Comparison of ENCODE assay signal across 27 mouse cellular contexts in the genomic region with DNA sequence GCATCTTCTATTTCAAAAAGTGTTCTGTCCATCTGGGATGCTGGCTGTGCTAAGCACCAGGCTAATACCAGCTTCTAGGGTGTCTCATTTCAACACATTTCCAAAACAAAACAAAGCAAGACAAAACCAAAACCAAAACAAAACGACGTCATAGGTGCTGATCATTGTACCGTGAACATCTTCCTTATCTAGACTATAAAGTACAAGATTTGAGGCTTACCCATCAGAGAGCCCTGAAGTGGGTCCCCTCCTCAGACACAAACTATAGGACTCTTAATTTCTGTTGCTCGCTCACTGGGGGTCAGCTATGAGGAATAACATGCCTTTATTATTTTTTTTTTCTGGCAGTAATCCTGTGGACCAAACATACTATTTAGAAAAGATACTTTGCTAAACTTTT. TPM values are rescaled to one million over a fixed set of nuclear protein-coding genes. Genes with fewer than 3 reads are reported as not detected.
DNase-seq lines count a peak whose midpoint lies in the region; ATAC-seq and TF ChIP-seq lines count a peak whose summit lies in the region.
"Had no signal": no experiment of that assay in that cellular context is flagged by ENCODE, and none has a peak within 500 bp of the region (broad histone marks: within the 10 kb centered on the region; RNA-seq: fewer than 3 reads in every experiment).

No protein-coding gene starts in this region.

- H3K9ac ChIP-seq in CH12.LX (ENCODE audit: insufficient read depth, low read depth): peak overlapping the region; percentile 17; the same call in 1 of the 2 replicates
- H3K9ac ChIP-seq: embryonic facial prominence, embryonic 13.5 days; forebrain, embryonic 12.5 days; forebrain, embryonic 15.5 days; hindbrain, embryonic 13.5 days; intestine, embryonic 15.5 days had no signal

- intact Hi-C loops in heart, postnatal 25 days (cut with DNase I): no loop called here

- H3K27ac ChIP-seq in CH12.LX (ENCODE audit: insufficient read depth, low read depth): no peak overlapping the region
- H3K27ac ChIP-seq: embryonic facial prominence, embryonic 10.5 days; embryonic facial prominence, embryonic 13.5 days; forebrain, embryonic 12.5 days; forebrain, embryonic 15.5 days; hindbrain, embryonic 10.5 days; hindbrain, embryonic 13.5 days; intestine, embryonic 15.5 days had no signal

- ATAC-seq in neutrophil, adult 5-6 weeks (ENCODE audit: extremely low read depth, insufficient number of reproducible peaks, low FRiP score, poor library complexity, severe bottlenecking): peak; percentile 75
- ATAC-seq: CD4-positive, CD25-positive, alpha-beta regulatory T cell, adult 4 months; forebrain, embryonic 15.5 days; hindbrain, embryonic 16.5 days; intestine, embryonic 15.5 days had no signal

- peak overlapping the region; percentile 80 for H3K4me2 ChIP-seq in CH12.LX (ENCODE audit: insufficient read depth, low read depth, poor library complexity, severe bottlenecking)
- H3K4me2 ChIP-seq: embryonic facial prominence, embryonic 13.5 days; forebrain, embryonic 12.5 days; forebrain, embryonic 15.5 days; heart, embryonic 11.5 days; hindbrain, embryonic 13.5 days; intestine, embryonic 15.5 days had no signal

- peak; percentile 50 for DNase-seq in heart, adult 11 months
- no peak for DNase-seq in heart, postnatal 25 days (ENCODE audit: low spot score)
- DNase-seq in CH12.LX (ENCODE audit: extremely low read depth): no peak
- no peak for DNase-seq in lung, postnatal 25 days (ENCODE audit: low spot score)
- DNase-seq in right cerebral cortex, postnatal 25 days: no peak
- DNase-seq: adrenal gland, postnatal 25 days; cerebellum, adult 11-12 months; cerebellum, adult 8-10 months; cerebellum, postnatal 10 days; cerebellum, postnatal 36 days; embryo, embryonic 11 days; gastrocnemius, postnatal 10 days; heart, postnatal 36 days had no signal

- no peak for TF ChIP-seq POLR2A in CH12.LX (IDR thresholded peaks at IDR 0.05; ENCODE audit: low read depth, low read length)

- no peak overlapping the region for H3K4me3 ChIP-seq in CH12.LX (replicated peaks in 1 of 3; ENCODE audit: low read depth in 2 of 3, low read length in 2 of 3, poor library complexity in 1 of 3)
- H3K4me3 ChIP-seq: embryonic facial prominence, embryonic 10.5 days; embryonic facial prominence, embryonic 13.5 days; erythroblast, embryonic 14.5 days; forebrain, embryonic 12.5 days; forebrain, embryonic 15.5 days; hindbrain, embryonic 10.5 days; hindbrain, embryonic 13.5 days; intestine, embryonic 15.5 days had no signal

- TF ChIP-seq CTCF in CH12.LX (conservative IDR thresholded peaks at IDR 0.05 in 1 of 2, IDR thresholded peaks at IDR 0.05 in 1 of 2; ENCODE audit: low read depth in 2 of 2, low read length in 2 of 2): no peak

- peaks cover 11 to 23% of the 10 kb centered on the region in 2 experiments for H3K4me1 ChIP-seq in CH12.LX (ENCODE audit: control insufficient read depth in 1 of 2, insufficient read depth in 2 of 2)
- H3K4me1 ChIP-seq: embryonic facial prominence, embryonic 10.5 days; embryonic facial prominence, embryonic 13.5 days; forebrain, embryonic 12.5 days; forebrain, embryonic 15.5 days; hindbrain, embryonic 10.5 days; hindbrain, embryonic 13.5 days; intestine, embryonic 15.5 days had no signal

- H3K79me2 ChIP-seq in CH12.LX (replicated peaks; ENCODE audit: control insufficient read depth, extremely low read depth, insufficient read depth, poor library complexity, severe bottlenecking): no peaks in the 10 kb centered on the region

- no peaks in the 10 kb centered on the region for H3K9me3 ChIP-seq in CH12.LX (replicated peaks; ENCODE audit: low read length)
- H3K9me3 ChIP-seq: embryonic facial prominence, embryonic 10.5 days; embryonic facial prominence, embryonic 13.5 days; forebrain, embryonic 12.5 days; forebrain, embryonic 15.5 days; hindbrain, embryonic 10.5 days; hindbrain, embryonic 13.5 days; intestine, embryonic 15.5 days had no signal

- H3K27me3 ChIP-seq in CH12.LX (replicated peaks): no peaks in the 10 kb centered on the region
- H3K27me3 ChIP-seq: embryonic facial prominence, embryonic 13.5 days; forebrain, embryonic 12.5 days; forebrain, embryonic 15.5 days; hindbrain, embryonic 13.5 days; intestine, embryonic 15.5 days; Patski had no signal

- in situ Hi-C loops in CH12.LX (cut with MboI; ENCODE audit: low pct_ligation_motif_present, low pct_unique_long_range_greater_than_20kb, low sequenced_read_pairs): no loop called here

- no peak for TF ChIP-seq EP300 in CH12.LX (IDR thresholded peaks at IDR 0.05; ENCODE audit: low read length)

- H3K36me3 ChIP-seq in CH12.LX (replicated peaks in 1 of 2; ENCODE audit: control insufficient read depth in 1 of 2, insufficient read depth in 1 of 2, low read length in 1 of 2): no peaks in the 10 kb centered on the region
- H3K36me3 ChIP-seq: embryonic facial prominence, embryonic 10.5 days; embryonic facial prominence, embryonic 13.5 days; forebrain, embryonic 12.5 days; forebrain, embryonic 15.5 days; hindbrain, embryonic 10.5 days; hindbrain, embryonic 13.5 days; intestine, embryonic 15.5 days had no signal

- dilution Hi-C loops in CH12.LX (cut with MboI; ENCODE audit: extremely low pct_ligation_motif_present, extremely low pct_unique_long_range_greater_than_20kb, low sequenced_read_pairs): no loop called here

- TF ChIP-seq RAD21 in CH12.LX (IDR thresholded peaks at IDR 0.05; ENCODE audit: low read depth, low read length): no peak

TF ChIP-seq in CH12.LX, 34 proteins besides CTCF, POLR2A, EP300 and RAD21:
- TF ChIP-seq ETS1 (conservative IDR thresholded peaks at IDR 0.05; ENCODE audit: low read depth, low read length): peak; percentile 41; the same call in 1 of the 2 replicates
- TF ChIP-seq SIN3A (IDR thresholded peaks at IDR 0.05; ENCODE audit: low read length): 0 out of 2 replicates have a peak, but pooled peaks have one; percentile 59
- no peak for TF ChIP-seq ZNF384 (IDR thresholded peaks at IDR 0.05; ENCODE audit: low read depth, low read length)
- TF ChIP-seq JUND (conservative IDR thresholded peaks at IDR 0.05; ENCODE audit: low read depth, low read length): peak; percentile 27; the same call in 1 of the 2 replicates
- 0 out of 2 replicates have a peak, but pooled peaks have one; percentile 22 for TF ChIP-seq IRF4 (IDR thresholded peaks at IDR 0.05; ENCODE audit: low read depth, low read length)

RNA-seq across cellular contexts. Expression of gene Rassf4, which starts 19.9 kb away (rescaled TPM):
- total RNA-seq in heart, postnatal 25 days (2021): 1 to 10 TPM; 5.8 to 8.2 TPM
- total RNA-seq in CH12.LX (2012; rRNA removed) (29.0 and 32.3 TPM in 2 replicates), CH12.LX (2014; rRNA removed) (13.5 and 17.3 TPM in 2 replicates)
- 69.0 and 74.9 TPM in 2 replicates for polyA plus RNA-seq in CH12.LX (2012; ENCODE audit: insufficient read length, low read depth)
- 32.2 and 39.9 TPM in 2 replicates for total RNA-seq in neutrophil, adult 5-6 weeks (2017)

RNA-seq across cellular contexts. Expression of gene Tmem72, which starts 23.1 kb away (rescaled TPM):
- total RNA-seq in heart, postnatal 25 days (2021): under 1 TPM in 1 of 2 experiments, not detected in 1; 0.03 TPM
- total RNA-seq in CH12.LX (2012; rRNA removed): 0.04 TPM in 2 replicates
- 0.01 TPM in 2 replicates for total RNA-seq in CH12.LX (2014; rRNA removed)
- polyA plus RNA-seq in CH12.LX (2012; ENCODE audit: insufficient read length, low read depth): 0.01 TPM in 2 replicates
- 0.23 and 0.37 TPM in 2 replicates for total RNA-seq in neutrophil, adult 5-6 weeks (2017)
- polyA plus RNA-seq: erythroblast, embryonic 14.5 days had no signal

RNA-seq across cellular contexts. Expression of gene Depp1, which starts 43.2 kb away (rescaled TPM):
- 10 to 100 TPM; 45.7 to 58.1 TPM for total RNA-seq in heart, postnatal 25 days (2021)
- total RNA-seq in CH12.LX (2012; rRNA removed): 0.13 and 0.34 TPM in 2 replicates
- total RNA-seq in CH12.LX (2014; rRNA removed): not detected in 2 replicates
- 0.31 and 0.47 TPM in 2 replicates for polyA plus RNA-seq in CH12.LX (2012; ENCODE audit: insufficient read length, low read depth)
- not detected in 2 replicates for total RNA-seq in neutrophil, adult 5-6 weeks (2017)
- total RNA-seq: granulocyte monocyte progenitor cell, adult 5-6 weeks had no signal
- polyA plus RNA-seq: CD4-positive, CD25-positive, alpha-beta regulatory T cell, adult 4 months had no signal

Comparison
In these comparisons a context has a peak if more than half of its experiments do, and no peak if none do; other contexts are left out.
1. RNA of gene Depp1, which starts 43.2 kb away (total RNA-seq): 45.7 to 58.1 TPM in heart, postnatal 25 days; 0.13 to 0.34 TPM in CH12.LX and not detected in neutrophil, adult 5-6 weeks; every median in the first group is over 10 times any median in the second.